Mouse (Mus musculus) megakaryocyte, embryonic 14.5 days (primary cell): ENCODE measurements around the gene Chadl.

ENCODE experiments used
- FLI1 ChIP-seq: IDR thresholded peaks from 2 replicates; pipeline ENCODE4 v1.6.1; 2012; ENCODE audit warnings: low read length, inconsistent platforms, mixed read lengths
- GATA1 ChIP-seq: IDR thresholded peaks from 3 replicates; pipeline ENCODE4 v1.6.1; 2012; ENCODE audit warnings: mixed read lengths, low read length, inconsistent platforms, borderline replicate concordance

DNA sequence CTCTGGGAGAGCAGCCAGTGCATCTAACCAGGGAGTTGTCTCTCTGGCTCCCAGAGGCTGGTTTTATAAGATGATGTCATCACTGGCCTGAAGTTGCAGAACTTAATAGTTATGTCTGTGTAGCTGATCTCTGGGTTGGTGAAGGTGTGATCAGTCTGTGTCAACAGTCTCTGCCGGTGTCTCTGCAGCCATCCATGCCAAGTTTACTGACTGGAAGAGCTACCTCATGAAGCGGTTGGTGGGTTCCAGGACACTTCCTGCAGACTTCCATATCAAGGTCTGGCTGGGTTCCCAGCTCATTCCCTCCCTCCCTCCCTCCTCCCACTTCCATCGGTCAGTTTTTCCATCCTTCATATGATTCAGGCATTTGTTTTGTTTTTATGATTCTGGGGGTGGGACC is 20.4 kb downstream of the Chadl start:
- TF ChIP-seq GATA1 (no peak), FLI1 (no peak)
